Comparison of ENCODE assay signal across 10 mouse cellular contexts in the genomic region with DNA sequence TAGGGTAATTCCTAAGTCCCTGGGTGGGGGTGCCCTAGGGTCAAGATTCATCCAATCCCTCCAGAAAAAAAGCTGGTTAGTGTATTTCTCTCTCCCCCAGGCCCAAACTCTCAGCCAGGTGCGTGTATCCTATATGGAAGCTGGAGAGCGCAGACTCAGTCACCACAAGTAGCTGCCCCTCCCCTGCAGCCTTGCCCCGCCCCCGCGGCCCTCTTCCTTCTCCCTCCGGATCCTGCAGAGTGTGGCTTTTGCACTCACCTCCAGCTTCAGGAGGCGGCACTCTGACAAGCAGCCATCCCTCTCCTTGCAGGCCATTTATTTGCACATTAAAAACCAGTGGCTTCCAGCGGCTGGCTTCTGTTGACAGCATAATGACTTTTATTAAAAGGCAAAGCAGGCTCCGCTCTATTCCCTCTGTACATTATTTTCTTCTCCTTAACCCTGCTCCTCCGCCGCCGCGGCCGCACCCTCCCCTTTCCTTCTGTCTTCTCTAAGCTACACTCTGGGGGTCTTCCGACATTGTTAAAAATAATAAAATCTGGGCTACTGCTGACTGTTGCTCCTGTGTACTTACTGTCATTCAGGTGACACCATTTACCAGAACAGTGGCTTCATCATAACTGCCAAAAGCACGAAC. TPM values are rescaled to one million over a fixed set of nuclear protein-coding genes. Genes with fewer than 3 reads are reported as not detected.
DNase-seq lines count a peak whose midpoint lies in the region; ATAC-seq lines count a peak whose summit lies in the region.
"Had no signal": no experiment of that assay in that cellular context is flagged by ENCODE, and none has a peak within 500 bp of the region (broad histone marks: within the 10 kb centered on the region; RNA-seq: fewer than 3 reads in every experiment).

No protein-coding gene starts in this region.

- WGBS in hindbrain, embryonic 15.5 days: 1% methylated on average over 16 of the region's 16 CpGs

- H3K4me3 ChIP-seq in hindbrain, embryonic 15.5 days: peak overlapping the region; percentile 23
- H3K4me3 ChIP-seq: liver, embryonic 15.5 days had no signal

- H3K4me2 ChIP-seq in hindbrain, embryonic 15.5 days: peak overlapping the region; percentile 44
- H3K4me2 ChIP-seq: liver, embryonic 15.5 days had no signal

- H3K4me1 ChIP-seq in hindbrain, embryonic 15.5 days (replicated peaks): peaks cover 7% of the 10 kb centered on the region
- H3K4me1 ChIP-seq: liver, embryonic 15.5 days had no signal

- H3K27me3 ChIP-seq in hindbrain, embryonic 15.5 days: peaks cover 40% of the 10 kb centered on the region

- H3K36me3 ChIP-seq in hindbrain, embryonic 15.5 days: no peaks in the 10 kb centered on the region
- H3K36me3 ChIP-seq: liver, embryonic 15.5 days had no signal

- peak; percentile 49 for DNase-seq in testis, postnatal 10 days (ENCODE audit: low spot score)
- DNase-seq in testis, postnatal 14 days (ENCODE audit: low spot score): no peak
- peak; percentile 31 to 36 for DNase-seq in lung, adult 18-20 months
- DNase-seq in yolk sac, embryonic 10.5 days (ENCODE audit: low spot score): peak; percentile 24
- no peak for DNase-seq in cerebellum, postnatal 14 days
- DNase-seq in gastrocnemius, adult 18-20 months (ENCODE audit: low spot score): no peak
- no peak for DNase-seq in urinary bladder, adult 2 months (ENCODE audit: low spot score)
- DNase-seq: right cerebral cortex, postnatal 4 days had no signal

- no peaks in the 10 kb centered on the region for H3K9me3 ChIP-seq in hindbrain, embryonic 15.5 days
- H3K9me3 ChIP-seq: liver, embryonic 15.5 days had no signal

- ATAC-seq in hindbrain, embryonic 15.5 days (ENCODE audit: low FRiP score, low read depth): peak; percentile 78

- no peak overlapping the region for H3K27ac ChIP-seq in hindbrain, embryonic 15.5 days (replicated peaks)
- H3K27ac ChIP-seq: liver, embryonic 15.5 days had no signal

- no peak overlapping the region for H3K9ac ChIP-seq in hindbrain, embryonic 15.5 days
- H3K9ac ChIP-seq: liver, embryonic 15.5 days had no signal

RNA-seq across cellular contexts. Expression of a gene that starts 41.5 kb away (rescaled TPM):
- 12.5 and 13.5 TPM in 2 replicates for polyA plus RNA-seq in hindbrain, embryonic 15.5 days (2015; fragmentation: Nextera tagmentation; extraction: Ambion mirVana)
- under 1 TPM in 1 of 2 experiments, not detected in 1; 0.05 TPM for total RNA-seq in gastrocnemius, adult 18-20 months (2021)
- 1.1 TPM in 2 replicates for polyA plus RNA-seq in urinary bladder, adult 2 months (2012; rRNA removed)
- polyA plus RNA-seq: liver, embryonic 15.5 days had no signal

Comparison
In these comparisons a context has a peak if more than half of its experiments do, and no peak if none do; other contexts are left out.
1. DNase-seq: peak in testis, postnatal 10 days (single experiment), lung, adult 18-20 months (2 of 2) and yolk sac, embryonic 10.5 days (single experiment); none in testis, postnatal 14 days (single experiment), cerebellum, postnatal 14 days (0 of 2), gastrocnemius, adult 18-20 months (single experiment) and urinary bladder, adult 2 months (single experiment).